Mouse (Mus musculus) hindbrain, embryonic 16.5 days (tissue): ENCODE results near the gene Ubr3. TPM values are rescaled to one million over a fixed set of nuclear protein-coding genes. Genes with fewer than 3 reads are reported as not detected.
A peak's percentile ranks its signal among the peaks of the same experiment; 100 is the strongest.

ENCODE experiments used
- ATAC-seq: fragments of 200-750 bp; cut with Nextera tagmentation; 2 replicates; pipeline ENCODE4 v1.8.0; 2017; ENCODE audit warnings: moderate TSS enrichment, moderate library complexity
- H3K27ac ChIP-seq: fragments of 300-500 bp; sonication (generic); 2 replicates; pipeline ENCODE4 v1.5.1; 2014; ENCODE audit warnings: low read depth, mild to moderate bottlenecking, control low read depth, low read length, moderate library complexity
- H3K27me3 ChIP-seq: fragments of 300-500 bp; sonication (generic); replicated peaks from 2 replicates; pipeline ENCODE4 v1.6.1; 2014; ENCODE audit warnings: low read length; ENCODE audit not compliant: control insufficient read depth, insufficient read depth
- H3K36me3 ChIP-seq: fragments of 300-500 bp; sonication (generic); 2 replicates; pipeline ENCODE4 v1.6.1; 2014; ENCODE audit warnings: mild to moderate bottlenecking, low read length, moderate library complexity, mixed read lengths; ENCODE audit not compliant: control insufficient read depth, insufficient read depth
- H3K4me1 ChIP-seq: fragments of 300-500 bp; sonication (generic); 2 replicates; pipeline ENCODE4 v1.6.1; 2014; ENCODE audit warnings: low read depth, low read length; ENCODE audit not compliant: control insufficient read depth, insufficient read depth
- H3K4me2 ChIP-seq: fragments of 300-500 bp; sonication (generic); 2 replicates; pipeline ENCODE4 v1.6.1; 2014; ENCODE audit warnings: mild to moderate bottlenecking, low read length, control low read depth, moderate library complexity
- H3K4me3 ChIP-seq: fragments of 300-500 bp; sonication (generic); 2 replicates; pipeline ENCODE4 v1.5.1; 2014; ENCODE audit warnings: mild to moderate bottlenecking, low read length, control low read depth, moderate library complexity
- H3K9ac ChIP-seq: fragments of 300-500 bp; sonication (generic); 2 replicates; pipeline ENCODE4 v1.6.1; 2014; ENCODE audit warnings: low read depth, mild to moderate bottlenecking, control low read depth, low read length, moderate library complexity
- H3K9me3 ChIP-seq: fragments of 300-500 bp; sonication (generic); 2 replicates; pipeline ENCODE4 v1.6.1; 2014; ENCODE audit warnings: mild to moderate bottlenecking, low read length, moderate library complexity; ENCODE audit not compliant: control insufficient read depth
- WGBS: fragments of 180-500 bp; shearing (Covaris S2); extraction: QIAGEN DNeasy Blood & Tissue Kit; methylation state at CpG from one replicate; pipeline ENCODE4 v1.1.7; 2014; 5-methylcytosine and 5-hydroxymethylcytosine counted together
- polyA plus RNA-seq: library from polyadenylated mRNA; unstranded; fragments of >200 nt; fragmentation: Nextera tagmentation; extraction: Ambion mirVana; gene quantifications from 2 replicates; pipeline ENCODE4 v1.2.1, GENCODE M21; 2015

The Ubr3 gene
- polyA plus RNA-seq, 1 experiment from 2014 or later: 13.4 TPM

GRCm38 (mm10) chr2:70065729-70066300 is 168.8 kb downstream of the Ubr3 start:
- WGBS: 36% methylated on average over 7 of the region's 7 CpGs
- H3K4me2 ChIP-seq: no peak overlapping the region
- no peak overlapping the region; the same call in 1 of the 2 replicates for H3K9ac ChIP-seq
- no peak overlapping the region for H3K4me3 ChIP-seq
- no peaks in the 10 kb centered on the region for H3K27me3 ChIP-seq
- H3K9me3 ChIP-seq: no peaks in the 10 kb centered on the region
- H3K4me1 ChIP-seq: peaks cover 10% of the 10 kb centered on the region
- no peaks in the 10 kb centered on the region for H3K36me3 ChIP-seq
- peak overlapping the region; percentile 25; the same call in 1 of the 2 replicates for H3K27ac ChIP-seq
- ATAC-seq: peak; percentile 59; the same call in 1 of the 2 replicates

DNA sequence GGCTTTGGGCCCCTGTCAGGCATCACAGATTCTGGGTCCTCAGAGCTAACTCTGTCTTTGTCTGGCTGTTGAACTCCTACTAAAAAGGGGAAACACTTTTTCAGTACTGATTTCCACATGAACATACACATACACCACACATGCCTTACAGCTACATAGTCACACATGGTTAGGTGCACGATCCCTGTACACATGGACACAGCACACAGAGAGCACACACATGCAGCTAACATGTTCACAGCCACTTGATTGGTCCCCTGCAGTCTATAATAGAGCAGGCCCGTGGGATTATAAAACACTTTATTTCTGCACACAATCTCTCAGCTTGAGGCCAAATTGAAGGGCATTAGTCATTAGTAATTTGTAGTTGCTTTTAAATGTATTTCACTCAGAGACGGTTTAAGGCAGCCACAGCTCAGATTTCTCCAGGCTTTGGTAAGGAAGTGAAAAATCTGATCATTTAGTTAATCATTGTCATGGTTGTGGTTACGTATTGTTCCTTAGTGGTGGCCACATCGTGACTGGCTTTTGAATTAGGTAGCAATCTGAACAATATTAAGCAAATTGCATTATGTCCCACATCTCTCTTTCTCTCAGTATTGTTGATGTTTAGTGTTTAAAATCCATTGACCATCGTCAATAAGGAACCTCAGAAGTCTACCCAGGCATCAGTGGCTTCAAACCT is 169.4 kb downstream of the Ubr3 start:
- Histone ChIP-seq H3K4me2 (no peak overlapping the region), H3K27ac (no peak overlapping the region), H3K27me3 (no peaks in the 10 kb centered on the region), H3K9ac (no peak overlapping the region), H3K9me3 (no peaks in the 10 kb centered on the region), H3K4me3 (no peak overlapping the region), H3K36me3 (no peaks in the 10 kb centered on the region), H3K4me1 (peaks cover 8% of the 10 kb centered on the region)
- ATAC-seq: no peak
- WGBS: 48% methylated on average over 6 of the region's 6 CpGs

DNA sequence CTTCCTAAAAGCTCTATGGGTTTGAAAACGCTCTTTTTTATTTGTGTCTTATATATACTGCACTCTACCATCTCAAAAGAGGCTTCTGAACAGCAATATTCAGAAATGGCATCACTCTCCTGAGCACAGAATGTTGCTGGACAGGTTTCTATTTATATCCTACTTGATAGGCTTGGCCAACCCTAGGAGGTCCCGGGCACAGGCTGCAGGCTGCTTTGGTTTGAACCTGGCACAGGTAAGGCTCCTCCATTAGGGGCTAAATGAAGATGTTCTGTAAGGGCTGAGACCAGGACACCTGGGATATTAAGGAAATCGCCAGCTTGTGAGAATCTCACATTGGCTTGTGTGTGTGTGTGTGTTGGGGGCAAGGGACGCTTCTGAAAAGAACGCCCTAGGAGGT is 172.8 kb downstream of the Ubr3 start:
- Histone ChIP-seq H3K36me3 (no peaks in the 10 kb centered on the region), H3K27ac (no peak overlapping the region), H3K4me3 (no peak overlapping the region), H3K9ac (no peak overlapping the region), H3K4me1 (peaks cover 8% of the 10 kb centered on the region), H3K9me3 (no peaks in the 10 kb centered on the region), H3K4me2 (no peak overlapping the region), H3K27me3 (no peaks in the 10 kb centered on the region)
- ATAC-seq: no peak
- WGBS: 86% methylated on average over 5 of the region's 5 CpGs

Other genes starting within 250 kb of the Ubr3 start
- gene Klhl41, start 227.1 kb upstream of the Ubr3 start, polyA plus RNA-seq: 0.08 and 1.6 TPM in 2 replicates
- 15.1 and 17.1 TPM in 2 replicates for gene Fastkd1, start 183.7 kb upstream of the Ubr3 start, polyA plus RNA-seq
- gene Ppig, start 174.7 kb upstream of the Ubr3 start, polyA plus RNA-seq: 114 and 131 TPM in 2 replicates
- 2.4 and 2.8 TPM in 2 replicates for gene Ccdc173, start 107.7 kb upstream of the Ubr3 start, polyA plus RNA-seq
- 32.1 and 36.5 TPM in 2 replicates for gene Phospho2, start 107.6 kb upstream of the Ubr3 start, polyA plus RNA-seq
- 96.3 and 98.2 TPM in 2 replicates for gene Klhl23, start 75.3 kb upstream of the Ubr3 start, polyA plus RNA-seq
- 212 and 239 TPM in 2 replicates for gene Ssb, start 35.7 kb upstream of the Ubr3 start, polyA plus RNA-seq
- gene Mettl5, start 11.6 kb upstream of the Ubr3 start, polyA plus RNA-seq: 31.1 and 34.8 TPM in 2 replicates
- gene Myo3b, start 141.9 kb downstream of the Ubr3 start, polyA plus RNA-seq: 0.17 and 0.39 TPM in 2 replicates